Mouse (Mus musculus) CH12.LX (cell line): ENCODE measurements around the gene Mei4.

Source experiments
- CTCF ChIP-seq, 2 experiments: IDR thresholded peaks in 1 of 2; conservative IDR thresholded peaks in 1 of 2; 2 replicates each; pipeline ENCODE4 v1.5.1; 2011 to 2012; ENCODE audit warnings: low read depth in 2 of 2, low read length in 2 of 2, improper control_type of control experiment in 1 of 2, inconsistent platforms in 1 of 2, mild to moderate bottlenecking in 1 of 2, moderate library complexity in 1 of 2
- EP300 ChIP-seq: IDR thresholded peaks from 2 replicates; pipeline ENCODE4 v1.6.1; 2011; ENCODE audit warnings: low read length, improper control_type of control experiment
- KAT2A ChIP-seq: IDR thresholded peaks from 2 replicates; pipeline ENCODE4 v1.6.1; 2012; ENCODE audit warnings: low read length, improper control_type of control experiment, inconsistent platforms; ENCODE audit not compliant: insufficient replicate concordance
- MEF2A ChIP-seq: IDR thresholded peaks from 2 replicates; pipeline ENCODE4 v1.6.1; 2014; ENCODE audit warnings: low read depth, mild to moderate bottlenecking, inconsistent platforms, low read length, improper control_type of control experiment, borderline replicate concordance
- MXI1 ChIP-seq: IDR thresholded peaks from 2 replicates; pipeline ENCODE4 v1.6.1; 2011; ENCODE audit warnings: mild to moderate bottlenecking, low read depth, low read length, improper control_type of control experiment
- NRF1 ChIP-seq: IDR thresholded peaks from 2 replicates; pipeline ENCODE4 v1.6.1; 2014; ENCODE audit warnings: low read depth, mild to moderate bottlenecking, inconsistent platforms, low read length, improper control_type of control experiment, moderate library complexity
- POLR2A ChIP-seq: IDR thresholded peaks from 2 replicates; pipeline ENCODE4 v1.6.1; 2011; ENCODE audit warnings: low read depth, mild to moderate bottlenecking, improper control_type of control experiment, low read length
- RAD21 ChIP-seq: IDR thresholded peaks from 2 replicates; pipeline ENCODE4 v1.6.1; 2011; ENCODE audit warnings: low read depth, mild to moderate bottlenecking, low read length, improper control_type of control experiment, moderate library complexity
- RCOR1 ChIP-seq: conservative IDR thresholded peaks from 2 replicates; pipeline ENCODE4 v1.6.1; 2012; ENCODE audit warnings: low read depth, mild to moderate bottlenecking, inconsistent platforms, low read length, improper control_type of control experiment
- SMC3 ChIP-seq: IDR thresholded peaks from 2 replicates; pipeline ENCODE4 v1.6.1; 2011; ENCODE audit warnings: low read depth, low read length, improper control_type of control experiment
- ZNF384 ChIP-seq: IDR thresholded peaks from 2 replicates; pipeline ENCODE4 v1.6.1; 2012; ENCODE audit warnings: low read depth, low read length, improper control_type of control experiment, inconsistent platforms

- TF ChIP-seq POLR2A (no peak), RCOR1 (no peak), KAT2A (no peak), ZNF384 (no peak), EP300 (no peak), NRF1 (no peak), CTCF (conservative IDR thresholded peaks at IDR 0.05 in 1 of 2, IDR thresholded peaks at IDR 0.05 in 1 of 2; ENCODE audit: low read depth in 2 of 2, low read length in 2 of 2) (no peak), MXI1 (no peak), RAD21 (no peak), MEF2A (no peak), SMC3 (no peak)
Observed at GRCm38 (mm10) chr9:82217976-82218375, 354.5 kb downstream of the Mei4 start.
